Mouse (Mus musculus) embryonic stem cell, embryonic (primary cell): ENCODE results near the gene Zfp3.

Experiments used
- CTCF ChIA-PET, 4 experiments: fragments of 300-600 bp in 2 of 4; fragments of 350-600 bp in 2 of 4; sonication (Branson Sonifier 250); formaldehyde crosslinking; loops; one replicate each; lab custom pipeline; 2022; ENCODE audit warnings: inconsistent platforms in 2 of 4; lab: Charles Lee
- POLR2A ChIA-PET, 4 experiments: fragments of 300-600 bp in 2 of 4; fragments of 350-600 bp in 2 of 4; sonication (Branson Sonifier 250); formaldehyde crosslinking; loops; one replicate each; lab custom pipeline; 2022; ENCODE audit warnings: antibody characterized with exemption in 4 of 4, inconsistent platforms in 1 of 4; lab: Charles Lee

The Zfp3 gene

DNA sequence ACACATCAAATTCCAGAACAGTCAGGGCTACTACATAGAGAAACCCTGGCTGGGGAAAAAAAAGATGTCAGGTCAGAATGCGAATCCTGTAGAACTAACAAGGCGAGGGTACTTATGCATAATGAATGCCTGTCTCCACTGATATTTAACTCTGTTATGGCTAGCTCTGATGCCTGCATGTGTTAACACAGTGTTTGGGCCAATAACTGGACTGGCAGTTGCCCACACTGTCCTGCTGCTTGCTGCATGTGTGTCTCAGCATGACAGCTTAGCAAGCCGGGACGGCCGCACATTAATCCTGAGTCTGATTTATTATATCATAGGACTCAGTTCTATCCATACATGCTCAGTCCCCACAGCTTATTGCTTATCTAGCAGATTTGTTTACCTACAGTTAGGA lies 47.0 kb downstream of the Zfp3 start:
- ChIA-PET CTCF (interaction anchor here in 2 of 4 experiments (0.7 to 0.8 kb wide), 2 partner anchors 19 to 35 kb away, joined by 4 read pairs; no protein-coding TSS in a partner anchor), POLR2A (interaction anchor here in 1 of 4 experiments (0.7 kb wide), 1 partner anchor 435 kb away, joined by 3 read pairs; no protein-coding TSS in a partner anchor)

GRCm38 (mm10) chr11:70811471-70812240 lies 47.6 kb downstream of the Zfp3 start:
- ChIA-PET CTCF (interaction anchor here in 3 of 4 experiments (0.7 to 1.0 kb wide), 4 partner anchors 9 to 35 kb away, joined by 3 to 6 read pairs (median 4); no protein-coding TSS in a partner anchor), POLR2A (interaction anchor here in 1 of 4 experiments (0.7 kb wide), 1 partner anchor 434 kb away, joined by 3 read pairs; no protein-coding TSS in a partner anchor)

DNA sequence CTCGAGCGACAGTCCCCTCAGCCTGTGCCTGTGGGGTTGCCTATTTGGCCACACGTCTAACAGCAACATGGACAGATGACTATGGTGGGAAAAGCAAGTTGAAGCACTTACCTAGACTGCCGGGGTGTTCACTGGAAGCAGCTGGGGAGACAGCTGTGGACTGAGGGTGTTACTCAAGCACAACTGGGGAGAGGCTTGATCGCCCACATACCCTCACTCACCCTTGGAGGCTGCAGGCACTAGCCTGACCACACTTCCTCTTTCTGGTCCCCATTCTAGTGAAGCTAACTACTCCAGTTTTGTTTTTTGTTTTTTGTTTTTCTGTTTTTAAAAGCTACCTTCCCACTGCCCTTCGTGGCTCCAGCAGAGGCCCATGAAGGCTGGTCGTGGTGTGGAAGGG lies 48.4 kb downstream of the Zfp3 start, which contains the start of gene Scimp:
TSS of gene Scimp (minus strand) at position 222 of the 400 bp plus-strand sequence.
- ChIA-PET POLR2A (no interaction called here), CTCF (interaction anchor here in 2 of 4 experiments (0.5 to 1.0 kb wide), 3 partner anchors 10 to 1329 kb away, joined by 3 to 6 read pairs (median 4); no protein-coding TSS in a partner anchor)

DNA sequence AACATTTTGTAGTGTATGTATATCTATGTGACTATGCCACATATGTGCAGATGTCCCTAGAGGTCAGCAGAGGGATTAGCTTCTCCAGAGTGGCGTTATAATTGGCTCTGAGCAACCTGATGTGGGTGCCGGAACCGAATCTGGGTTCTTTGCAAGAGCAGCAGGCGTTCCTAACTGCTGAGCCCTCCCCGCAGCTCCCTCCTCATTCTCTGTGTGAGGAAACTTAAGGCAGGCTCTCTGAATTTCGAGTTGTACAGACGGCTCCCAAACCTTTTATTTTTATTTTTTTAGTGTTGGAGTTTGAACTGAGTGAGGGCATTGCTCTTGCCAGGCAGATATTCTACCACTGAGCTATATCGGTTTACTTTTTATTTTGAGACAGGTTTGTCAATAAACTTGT lies 51.1 kb downstream of the Zfp3 start:
- CTCF ChIA-PET, result interaction anchor here (0.6 to 3.2 kb wide), 30 partner anchors 9 to 545 kb away, joined by 3 to 28 read pairs (median 4); partner anchors contain the start of genes Rabep1 (in 2 of the 4), Alox12e (in 1 of the 4), Camta2 (in 1 of the 4) and Inca1 (in 1 of the 4)
- POLR2A ChIA-PET, result interaction anchor here in 2 of 4 experiments (0.6 to 1.5 kb wide), 2 partner anchors 28 to 407 kb away, joined by 3 to 6 read pairs; no protein-coding TSS in a partner anchor

DNA sequence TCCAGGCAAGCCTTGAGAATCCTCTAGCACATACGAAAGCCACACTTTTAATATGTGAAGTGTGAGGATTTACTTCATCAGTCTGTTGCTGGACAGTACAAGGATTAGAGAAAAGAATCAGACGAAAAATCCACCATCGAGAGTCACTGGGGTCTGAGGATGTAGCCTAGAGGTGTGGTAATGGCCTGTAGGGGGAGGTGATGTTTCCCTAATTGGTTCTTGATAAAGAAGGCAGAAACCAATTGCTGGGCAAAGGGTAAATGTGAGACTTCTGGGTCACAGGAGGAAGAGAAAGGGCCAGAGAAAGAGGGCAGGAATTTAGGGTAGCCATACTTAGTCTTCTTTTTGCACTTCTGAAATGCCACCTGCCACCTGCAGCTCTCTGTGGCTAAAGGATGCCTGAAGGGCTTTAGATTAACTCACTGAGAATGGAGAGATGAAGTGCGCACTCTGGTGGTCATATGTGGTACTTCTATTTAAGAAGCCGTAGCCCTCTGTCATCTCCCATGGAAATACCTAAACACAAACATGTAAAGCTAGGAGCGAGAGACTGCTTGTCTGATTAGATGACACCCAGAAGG lies 51.6 kb downstream of the Zfp3 start:
- ChIA-PET POLR2A (interaction anchor here (0.6 to 1.5 kb wide), 4 partner anchors 28 to 1281 kb away, joined by 3 to 6 read pairs (median 3); partner anchors contain the start of gene Rabep1 (in 1 of the 4)), CTCF (interaction anchor here (0.5 to 3.2 kb wide), 48 partner anchors 8 to 1840 kb away, joined by 3 to 28 read pairs (median 3); partner anchors contain the start of genes Rabep1 (in 2 of the 4), Alox12e (in 1 of the 4), Camta2 (in 1 of the 4) and Derl2 (in 1 of the 4))

GRCm38 (mm10) chr11:70816770-70817169 lies 52.8 kb downstream of the Zfp3 start:
- POLR2A ChIA-PET, result interaction anchor here in 1 of 4 experiments (0.6 to 1.5 kb wide), 4 partner anchors 9 to 1333 kb away, joined by 3 read pairs; no protein-coding TSS in a partner anchor
- CTCF ChIA-PET, result interaction anchor here (0.6 to 3.2 kb wide), 7 partner anchors 9 to 464 kb away, joined by 3 to 15 read pairs (median 4); no protein-coding TSS in a partner anchor

DNA sequence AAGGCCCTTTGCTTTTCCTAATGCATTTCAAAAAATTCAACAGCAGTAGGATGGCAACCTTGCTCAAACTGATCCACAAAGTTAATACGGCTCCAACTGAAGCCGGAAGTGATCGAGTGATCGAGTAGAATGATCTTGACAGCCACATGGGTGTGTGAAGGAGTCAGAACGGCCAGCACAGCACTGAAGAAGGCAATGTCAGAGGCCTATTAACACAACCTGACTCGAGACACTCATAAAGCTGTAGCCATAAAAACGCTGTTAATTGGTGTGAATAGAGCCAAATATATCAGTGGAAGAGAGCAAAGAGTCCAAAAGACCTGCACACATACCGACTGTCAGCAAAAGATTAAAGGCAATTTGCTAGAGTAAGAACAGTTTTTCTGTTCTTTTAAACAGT lies 56.1 kb downstream of the Zfp3 start:
- POLR2A ChIA-PET, result no interaction called here
- CTCF ChIA-PET, result interaction anchor here in 1 of 4 experiments (0.6 to 1.2 kb wide), 2 partner anchors 11 to 51 kb away, joined by 4 read pairs; no protein-coding TSS in a partner anchor

- POLR2A ChIA-PET, result interaction anchor here in 1 of 4 experiments (0.6 to 1.3 kb wide), 3 partner anchors 34 to 175 kb away, joined by 4 to 6 read pairs (median 4); partner anchors contain the start of gene Rnf167
Observed at GRCm38 (mm10) chr11:70821728-70822591, 58.0 kb downstream of the Zfp3 start.

More at GRCm38 (mm10) chr11:70821728-70822591, 58.0 kb downstream of the Zfp3 start:
- CTCF ChIA-PET, result interaction anchor here in 3 of 4 experiments (0.6 to 1.6 kb wide), 4 partner anchors 43 to 401 kb away, joined by 3 to 6 read pairs (median 3); no protein-coding TSS in a partner anchor
